Mouse (Mus musculus) thymus, adult 2 months (tissue): ENCODE results near the gene Olfr656. TPM values are rescaled to one million over a fixed set of nuclear protein-coding genes. Genes with fewer than 3 reads are reported as not detected.

Experiments
- DNase-seq: peaks from one replicate; pipeline ENCODE4 v3.0.0; 2021
- H3K27ac ChIP-seq: fragments of 200-500 bp; 2 replicates; pipeline ENCODE4 v1.5.1; 2012; ENCODE audit warnings: low read length, control low read depth; ENCODE audit not compliant: control insufficient read depth, insufficient read depth
- H3K27me3 ChIP-seq: fragments of 200-500 bp; 2 replicates; pipeline ENCODE4 v1.6.1; 2012; ENCODE audit warnings: mild to moderate bottlenecking, low read length, moderate library complexity, mixed read lengths; ENCODE audit not compliant: control insufficient read depth, insufficient read depth
- H3K36me3 ChIP-seq: fragments of 200-500 bp; 2 replicates; pipeline ENCODE4 v1.6.1; 2012; ENCODE audit warnings: mild to moderate bottlenecking, low read length, moderate library complexity; ENCODE audit not compliant: control insufficient read depth, insufficient read depth
- H3K4me1 ChIP-seq: fragments of 200-500 bp; replicated peaks from 2 replicates; pipeline ENCODE4 v1.6.1; 2012; ENCODE audit warnings: low read length; ENCODE audit not compliant: control insufficient read depth, insufficient read depth
- H3K4me3 ChIP-seq: fragments of 200-500 bp; 2 replicates; pipeline ENCODE4 v1.5.1; 2012; ENCODE audit warnings: mild to moderate bottlenecking, low read length, control low read depth, moderate library complexity; ENCODE audit not compliant: control insufficient read depth, insufficient read depth
- CTCF ChIP-seq: fragments of 200-500 bp; IDR thresholded peaks from 2 replicates; pipeline ENCODE4 v1.5.1; 2012; ENCODE audit warnings: mild to moderate bottlenecking, control low read depth, low read length, moderate library complexity, borderline replicate concordance; ENCODE audit not compliant: control insufficient read depth, poor library complexity, insufficient read depth; ENCODE audit errors: extremely low read depth
- POLR2A ChIP-seq: fragments of 200-500 bp; IDR thresholded peaks from 2 replicates; pipeline ENCODE4 v1.6.1; 2012; ENCODE audit warnings: mild to moderate bottlenecking, low read length, control low read depth, moderate library complexity; ENCODE audit not compliant: control insufficient read depth, poor library complexity, insufficient read depth; ENCODE audit errors: extremely low read depth
- WGBS: fragments of 180-500 bp; shearing (Covaris S2); methylation state at CpG from one replicate; pipeline ENCODE4 v1.1.7; 2018; 5-methylcytosine and 5-hydroxymethylcytosine counted together
- polyA plus RNA-seq: library from polyadenylated mRNA; depleted of rRNA; stranded (reverse); fragments of >200 nt; gene quantifications from 2 replicates; pipeline ENCODE4 v1.2.3, GENCODE M21; 2012; rRNA removed

Olfr656 gene
- not detected in 2 replicates for polyA plus RNA-seq

- DNase-seq = no peak
- Histone ChIP-seq H3K4me3 (no peak within 1 kb of the TSS), H3K27ac (no peak within 1 kb of the TSS), H3K4me1 (no peaks in the 10 kb centered on the region), H3K36me3 (no peaks in the 10 kb centered on the region), H3K27me3 (no peaks in the 10 kb centered on the region)
- TF ChIP-seq POLR2A (no peak), CTCF (no peak)
- 90% methylated on average over 4 of the region's 4 CpGs for WGBS
Observed at GRCm38 (mm10) chr7:104613655-104614054, at the start of gene Olfr656. Gene Olfr656 (plus strand): TSS chr7:104613955.

- 64% methylated on average over 2 of the region's 2 CpGs for WGBS
- no peaks in the 10 kb centered on the region for H3K27me3 ChIP-seq
- H3K27ac ChIP-seq = no peak within 1 kb of the TSS
- H3K36me3 ChIP-seq = no peaks in the 10 kb centered on the region
- no peak within 1 kb of the TSS for H3K4me3 ChIP-seq
- TF ChIP-seq POLR2A (no peak), CTCF (no peak)
- no peak for DNase-seq
- H3K4me1 ChIP-seq = no peaks in the 10 kb centered on the region
Observed at GRCm38 (mm10) chr7:104577014-104577413, 36.7 kb upstream of the Olfr656 start, which contains the start of gene Olfr653. Gene Olfr653 (plus strand): TSS chr7:104577314.

- no peaks in the 10 kb centered on the region for H3K27me3 ChIP-seq
- 95% methylated on average over 4 of the region's 4 CpGs for WGBS
- no peak overlapping the region for H3K4me3 ChIP-seq
- no peaks in the 10 kb centered on the region for H3K36me3 ChIP-seq
- no peak for TF ChIP-seq POLR2A
- TF ChIP-seq CTCF = no peak
- no peak for DNase-seq
- H3K27ac ChIP-seq = no peak overlapping the region
- H3K4me1 ChIP-seq = no peaks in the 10 kb centered on the region
Observed at GRCm38 (mm10) chr7:104580846-104581245, 32.9 kb upstream of the Olfr656 start.

- H3K27me3 ChIP-seq = no peaks in the 10 kb centered on the region
- 93% methylated on average over 4 of the region's 4 CpGs for WGBS
- no peak overlapping the region for H3K27ac ChIP-seq
- H3K4me3 ChIP-seq = no peak overlapping the region
- H3K36me3 ChIP-seq = no peaks in the 10 kb centered on the region
- no peaks in the 10 kb centered on the region for H3K4me1 ChIP-seq
- TF ChIP-seq CTCF (no peak), POLR2A (no peak)
- no peak for DNase-seq
Observed at GRCm38 (mm10) chr7:104581429-104581828, 32.3 kb upstream of the Olfr656 start.

GRCm38 (mm10) chr7:104586725-104587124 is 27.0 kb upstream of the Olfr656 start, which contains the start of gene Olfr654:
Gene Olfr654 (plus strand): TSS chr7:104587025.
- TF ChIP-seq POLR2A (no peak), CTCF (no peak)
- H3K27ac ChIP-seq = no peak within 1 kb of the TSS
- no peaks in the 10 kb centered on the region for H3K4me1 ChIP-seq
- no peaks in the 10 kb centered on the region for H3K27me3 ChIP-seq
- no peak for DNase-seq
- no peak within 1 kb of the TSS for H3K4me3 ChIP-seq
- no peaks in the 10 kb centered on the region for H3K36me3 ChIP-seq
- 90% methylated on average over 4 of the region's 4 CpGs for WGBS

- H3K27ac ChIP-seq = no peak overlapping the region
- H3K4me3 ChIP-seq = no peak overlapping the region
- no peak for DNase-seq
- no peaks in the 10 kb centered on the region for H3K27me3 ChIP-seq
- H3K4me1 ChIP-seq = no peaks in the 10 kb centered on the region
- no peak for TF ChIP-seq CTCF
- TF ChIP-seq POLR2A = no peak
- 49% methylated on average over 5 of the region's 5 CpGs for WGBS
- H3K36me3 ChIP-seq = no peaks in the 10 kb centered on the region
Observed at GRCm38 (mm10) chr7:104588274-104588673, 25.5 kb upstream of the Olfr656 start.

- Histone ChIP-seq H3K27me3 (no peaks in the 10 kb centered on the region), H3K27ac (no peak within 1 kb of the TSS), H3K4me3 (no peak within 1 kb of the TSS), H3K36me3 (no peaks in the 10 kb centered on the region), H3K4me1 (no peaks in the 10 kb centered on the region)
- DNase-seq = no peak
- no peak for TF ChIP-seq CTCF
- no peak for TF ChIP-seq POLR2A
- 92% methylated on average over 2 of the region's 2 CpGs for WGBS
Observed at GRCm38 (mm10) chr7:104601679-104602078, 12.1 kb upstream of the Olfr656 start, which contains the start of gene Olfr655. Gene Olfr655 (minus strand): TSS chr7:104601779.
